ENCODE assay signal across 28 mouse cellular contexts in genomic region chr5:74727319-74727718, GRCm38 (mm10). TPM values are rescaled to one million over a fixed set of nuclear protein-coding genes. Genes with fewer than 3 reads are reported as not detected.
DNase-seq lines count a peak whose midpoint lies in the region; ATAC-seq lines count a peak whose summit lies in the region.
"Had no signal": no experiment of that assay in that cellular context is flagged by ENCODE, and none has a peak within 500 bp of the region (broad histone marks: within the 10 kb centered on the region; RNA-seq: fewer than 3 reads in every experiment).

No protein-coding gene starts in this region.

- H3K4me2 ChIP-seq in midbrain, embryonic 12.5 days (replicated peaks), result no peak overlapping the region
- no peak overlapping the region for H3K4me2 ChIP-seq in midbrain, embryonic 16.5 days (ENCODE audit: low read length)
- no peak overlapping the region for H3K4me2 ChIP-seq in embryonic facial prominence, embryonic 14.5 days (ENCODE audit: low read depth, low read length)
- H3K4me2 ChIP-seq: embryonic facial prominence, embryonic 12.5 days; forebrain, embryonic 12.5 days; forebrain, embryonic 15.5 days; heart, embryonic 12.5 days; heart, embryonic 15.5 days; hindbrain, embryonic 13.5 days had no signal

- no peaks in the 10 kb centered on the region for H3K36me3 ChIP-seq in midbrain, embryonic 12.5 days
- H3K36me3 ChIP-seq in midbrain, embryonic 16.5 days (ENCODE audit: control insufficient read depth, insufficient read depth, low read length), result no peaks in the 10 kb centered on the region
- no peaks in the 10 kb centered on the region for H3K36me3 ChIP-seq in embryonic facial prominence, embryonic 14.5 days (ENCODE audit: control insufficient read depth, insufficient read depth, low read length)
- H3K36me3 ChIP-seq: embryonic facial prominence, embryonic 12.5 days; forebrain, embryonic 12.5 days; forebrain, embryonic 15.5 days; G1E; heart, embryonic 12.5 days; heart, embryonic 15.5 days; hindbrain, embryonic 10.5 days; hindbrain, embryonic 13.5 days had no signal

- WGBS in midbrain, embryonic 12.5 days, result 54% methylated on average over 8 of the region's 8 CpGs
- WGBS in midbrain, embryonic 16.5 days, result 45% methylated on average over 8 of the region's 8 CpGs
- 59% methylated on average over 8 of the region's 8 CpGs for WGBS in embryonic facial prominence, embryonic 14.5 days

- H3K9me3 ChIP-seq in midbrain, embryonic 12.5 days, result no peaks in the 10 kb centered on the region
- H3K9me3 ChIP-seq in midbrain, embryonic 16.5 days (replicated peaks; ENCODE audit: control insufficient read depth, low read length, poor library complexity, severe bottlenecking), result no peaks in the 10 kb centered on the region
- 0 out of 2 replicates have a peak, but pooled peaks cover 4% of the 10 kb centered on the region for H3K9me3 ChIP-seq in embryonic facial prominence, embryonic 14.5 days (ENCODE audit: control insufficient read depth, low read length)
- H3K9me3 ChIP-seq: embryonic facial prominence, embryonic 12.5 days; forebrain, embryonic 12.5 days; G1E; heart, embryonic 12.5 days; heart, embryonic 15.5 days; hindbrain, embryonic 13.5 days had no signal

- peaks cover 3% of the 10 kb centered on the region; the same call in 1 of the 2 replicates for H3K4me1 ChIP-seq in midbrain, embryonic 12.5 days
- H3K4me1 ChIP-seq in midbrain, embryonic 16.5 days (ENCODE audit: control insufficient read depth, insufficient read depth, low read length), result no peaks in the 10 kb centered on the region
- H3K4me1 ChIP-seq in embryonic facial prominence, embryonic 14.5 days (ENCODE audit: control insufficient read depth, insufficient read depth, low read length), result peaks cover 17% of the 10 kb centered on the region; the same call in 1 of the 2 replicates
- H3K4me1 ChIP-seq: embryonic facial prominence, embryonic 12.5 days; forebrain, embryonic 12.5 days; forebrain, embryonic 15.5 days had no signal

- no peak overlapping the region for H3K4me3 ChIP-seq in midbrain, embryonic 12.5 days
- H3K4me3 ChIP-seq in midbrain, embryonic 16.5 days (ENCODE audit: low read depth, low read length), result no peak overlapping the region
- no peak overlapping the region for H3K4me3 ChIP-seq in embryonic facial prominence, embryonic 14.5 days (ENCODE audit: low read depth, low read length)
- H3K4me3 ChIP-seq: embryonic facial prominence, embryonic 12.5 days; erythroblast, embryonic 14.5 days; forebrain, embryonic 12.5 days; forebrain, embryonic 15.5 days; heart, embryonic 12.5 days; heart, embryonic 15.5 days; hindbrain, embryonic 10.5 days; hindbrain, embryonic 13.5 days had no signal

- peaks cover 5% of the 10 kb centered on the region for H3K27me3 ChIP-seq in midbrain, embryonic 12.5 days
- H3K27me3 ChIP-seq in midbrain, embryonic 16.5 days (ENCODE audit: control insufficient read depth, insufficient read depth, low read depth, low read length), result no peaks in the 10 kb centered on the region
- H3K27me3 ChIP-seq in embryonic facial prominence, embryonic 14.5 days (replicated peaks; ENCODE audit: control insufficient read depth, insufficient read depth, low read length), result no peaks in the 10 kb centered on the region
- H3K27me3 ChIP-seq: CH12.LX; embryonic facial prominence, embryonic 12.5 days; forebrain, embryonic 12.5 days; forebrain, embryonic 15.5 days; hindbrain, embryonic 13.5 days had no signal

- peak; percentile 79 for DNase-seq in heart, adult 11 months
- no peak for DNase-seq in heart, adult 8-10 months (ENCODE audit: low spot score)
- peak; percentile 60 for DNase-seq in embryonic facial prominence, embryonic 14.5 days (ENCODE audit: low spot score)
- no peak for DNase-seq in lung, postnatal 14 days
- no peak for DNase-seq in cerebellum, adult 18-20 months
- DNase-seq: adrenal gland, adult 2 months; adrenal gland, postnatal 14 days; B cell, adult 2 months; cerebellum, adult 11 months; cerebellum, adult 8-10 months; cerebellum, postnatal 10 days; embryo, embryonic 11 days; gastrocnemius, postnatal 25 days; heart, postnatal 10 days; heart, postnatal 36 days had no signal

- no peak overlapping the region for H3K9ac ChIP-seq in midbrain, embryonic 12.5 days (replicated peaks)
- H3K9ac ChIP-seq in midbrain, embryonic 16.5 days (ENCODE audit: low read depth, low read length), result no peak overlapping the region
- no peak overlapping the region for H3K9ac ChIP-seq in embryonic facial prominence, embryonic 14.5 days (ENCODE audit: low read depth, low read length)
- H3K9ac ChIP-seq: embryonic facial prominence, embryonic 12.5 days; forebrain, embryonic 12.5 days; forebrain, embryonic 15.5 days; heart, embryonic 12.5 days; heart, embryonic 15.5 days; hindbrain, embryonic 13.5 days had no signal

- peak; percentile 23; the same call in 1 of the 2 replicates for ATAC-seq in midbrain, embryonic 12.5 days (ENCODE audit: low FRiP score, low read depth)
- ATAC-seq in midbrain, embryonic 16.5 days, result no peak
- no peak for ATAC-seq in embryonic facial prominence, embryonic 14.5 days (ENCODE audit: low read depth)
- ATAC-seq: forebrain, embryonic 15.5 days; hindbrain, embryonic 16.5 days had no signal

- H3K27ac ChIP-seq in midbrain, embryonic 12.5 days (replicated peaks), result no peak overlapping the region
- H3K27ac ChIP-seq in midbrain, embryonic 16.5 days (ENCODE audit: low read length), result no peak overlapping the region
- H3K27ac ChIP-seq in embryonic facial prominence, embryonic 14.5 days (replicated peaks; ENCODE audit: low read depth, low read length), result no peak overlapping the region
- H3K27ac ChIP-seq: embryonic facial prominence, embryonic 12.5 days; forebrain, embryonic 12.5 days; forebrain, embryonic 15.5 days; heart, embryonic 15.5 days; hindbrain, embryonic 10.5 days; hindbrain, embryonic 13.5 days had no signal

RNA-seq across cellular contexts. Expression of gene Lnx1, which starts 24.6 kb away (rescaled TPM):
- 10 to 100 TPM; 11.3 to 17.8 (median 13.3) TPM for total RNA-seq in heart, adult 8-10 months (2022)
- polyA plus RNA-seq in midbrain, embryonic 12.5 days (2016; fragmentation: Nextera tagmentation; extraction: Ambion mirVana), result 0.83 and 0.96 TPM in 2 replicates
- 16.9 and 22.7 TPM in 2 replicates for polyA plus RNA-seq in midbrain, embryonic 16.5 days (2015; fragmentation: Nextera tagmentation; extraction: Ambion mirVana)
- polyA plus RNA-seq in embryonic facial prominence, embryonic 14.5 days (2014; fragmentation: Nextera tagmentation; extraction: Ambion mirVana), result 2.3 and 2.4 TPM in 2 replicates
- polyA plus RNA-seq: erythroblast, embryonic 14.5 days; G1E had no signal

Comparison
In these comparisons a context has a peak if more than half of its experiments do, and no peak if none do; other contexts are left out.
1. DNase-seq: peak in heart, adult 11 months (single experiment) and embryonic facial prominence, embryonic 14.5 days (single experiment); none in heart, adult 8-10 months (single experiment), lung, postnatal 14 days (single experiment) and cerebellum, adult 18-20 months (0 of 2).